Mouse (Mus musculus): ENCODE measurements around the gene Sbf1.

- TF ChIP-seq CTCF (IDR thresholded peaks at IDR 0.05; ENCODE audit: low read depth), result no peak
- TF ChIP-seq EP300 (optimal IDR thresholded peaks at IDR 0.05), result no peak
Observed at GRCm38 (mm10) chr15:89289455-89289854, 25.7 kb downstream of the Sbf1 start.
